Mouse (Mus musculus) heart, postnatal 0 days (tissue): ENCODE results near the gene Cspg5.

Source experiments
- CTCF ChIP-seq: IDR thresholded peaks from 2 replicates; pipeline ENCODE4 v1.5.1; 2016; ENCODE audit warnings: antibody characterized with exemption, control low read depth, low read depth
- EP300 ChIP-seq: IDR thresholded peaks from 2 replicates; pipeline ENCODE4 v1.6.1; 2016; ENCODE audit warnings: antibody characterized with exemption, low read depth

DNA sequence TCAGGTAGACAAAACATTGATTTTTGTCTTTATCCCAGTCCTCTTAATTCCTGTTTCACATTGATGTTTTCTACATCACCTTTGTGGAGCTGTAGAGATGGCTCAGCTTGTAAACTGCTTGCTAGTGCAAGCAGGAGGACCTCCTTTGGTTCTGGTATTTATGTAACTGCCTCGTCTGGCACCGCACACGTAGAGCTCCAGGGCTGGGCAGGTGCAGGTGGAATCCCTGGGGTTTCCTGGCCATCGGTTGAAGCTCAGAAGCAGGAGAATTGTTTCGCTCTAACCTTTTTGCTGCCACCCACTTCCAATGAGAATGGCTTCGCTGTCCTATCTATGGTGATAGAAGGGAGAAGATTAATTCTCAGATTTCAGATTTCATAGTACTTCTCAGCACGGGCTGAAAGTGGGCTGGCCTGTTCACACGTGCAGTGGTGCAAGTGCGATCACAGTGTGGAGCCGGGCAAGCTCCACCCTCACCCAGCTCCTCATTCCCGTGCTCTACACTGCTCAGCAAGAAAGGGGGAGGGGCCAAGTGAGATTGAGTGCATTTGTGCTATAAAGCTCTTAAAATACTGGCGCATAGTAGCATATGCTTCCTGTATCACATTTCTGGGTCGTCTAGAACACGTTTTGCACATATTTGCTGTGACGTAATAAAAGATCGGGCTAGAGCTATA lies 13.1 kb upstream of the Cspg5 start:
- TF ChIP-seq CTCF (no peak), EP300 (no peak)
